Mouse (Mus musculus) urinary bladder, adult 2 months (tissue): ENCODE results near the gene Zfp628. TPM values are rescaled to one million over a fixed set of nuclear protein-coding genes. Genes with fewer than 3 reads are reported as not detected.
A peak's percentile ranks its signal among the peaks of the same experiment; 100 is the strongest.
"Not testable (repeated sequence)": the region's sequence is repeated elsewhere in the genome, so short reads cannot be mapped to it uniquely, and the experiment has no call there.

Source experiments
- DNase-seq: peaks from one replicate; pipeline ENCODE4 v3.0.0; 2022; ENCODE audit warnings: low spot score
- polyA plus RNA-seq: library from polyadenylated mRNA; depleted of rRNA; stranded (reverse); fragments of >200 nt; gene quantifications from 2 replicates; pipeline ENCODE4 v1.2.3, GENCODE M21; 2012; rRNA removed

Gene Zfp628
- polyA plus RNA-seq = 7.7 and 10.1 TPM in 2 replicates

DNA sequence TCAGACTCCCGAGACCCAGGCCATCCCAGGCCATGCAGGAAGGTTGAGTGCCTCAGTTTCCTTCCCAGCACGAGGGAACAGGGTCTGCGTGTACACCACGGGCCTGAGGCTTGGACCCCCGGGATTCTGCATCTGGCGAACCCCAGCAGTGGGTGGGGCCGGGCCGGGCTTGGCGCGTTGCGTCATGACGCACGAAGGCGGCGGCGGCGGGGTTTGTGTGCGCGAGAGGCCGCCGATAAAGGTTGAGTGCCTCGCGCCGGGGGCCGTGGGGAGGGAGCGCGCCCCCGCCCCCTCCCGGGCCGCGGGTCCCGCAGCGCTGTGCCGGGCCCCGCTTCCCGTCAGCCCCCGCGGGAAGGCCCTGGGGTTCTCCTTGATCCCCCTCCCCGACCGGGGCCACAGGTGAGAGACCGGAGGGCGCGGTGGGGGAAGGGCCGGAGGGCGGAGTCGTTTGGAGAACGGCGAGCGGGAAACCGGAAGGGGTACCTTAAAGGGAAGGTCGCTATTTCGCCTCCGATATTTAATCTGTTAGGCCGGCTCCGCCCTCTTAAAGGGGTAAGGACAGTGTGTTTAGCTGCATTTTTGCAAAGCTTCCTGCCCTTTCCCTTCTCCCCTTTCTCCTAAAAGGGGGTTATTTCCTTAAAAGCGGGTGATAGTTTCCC, at the start of gene Zfp628:
Gene Zfp628, plus strand, starts transcription at position 211 of the 659 bp plus-strand sequence.
- peak; percentile 95 for DNase-seq

DNA sequence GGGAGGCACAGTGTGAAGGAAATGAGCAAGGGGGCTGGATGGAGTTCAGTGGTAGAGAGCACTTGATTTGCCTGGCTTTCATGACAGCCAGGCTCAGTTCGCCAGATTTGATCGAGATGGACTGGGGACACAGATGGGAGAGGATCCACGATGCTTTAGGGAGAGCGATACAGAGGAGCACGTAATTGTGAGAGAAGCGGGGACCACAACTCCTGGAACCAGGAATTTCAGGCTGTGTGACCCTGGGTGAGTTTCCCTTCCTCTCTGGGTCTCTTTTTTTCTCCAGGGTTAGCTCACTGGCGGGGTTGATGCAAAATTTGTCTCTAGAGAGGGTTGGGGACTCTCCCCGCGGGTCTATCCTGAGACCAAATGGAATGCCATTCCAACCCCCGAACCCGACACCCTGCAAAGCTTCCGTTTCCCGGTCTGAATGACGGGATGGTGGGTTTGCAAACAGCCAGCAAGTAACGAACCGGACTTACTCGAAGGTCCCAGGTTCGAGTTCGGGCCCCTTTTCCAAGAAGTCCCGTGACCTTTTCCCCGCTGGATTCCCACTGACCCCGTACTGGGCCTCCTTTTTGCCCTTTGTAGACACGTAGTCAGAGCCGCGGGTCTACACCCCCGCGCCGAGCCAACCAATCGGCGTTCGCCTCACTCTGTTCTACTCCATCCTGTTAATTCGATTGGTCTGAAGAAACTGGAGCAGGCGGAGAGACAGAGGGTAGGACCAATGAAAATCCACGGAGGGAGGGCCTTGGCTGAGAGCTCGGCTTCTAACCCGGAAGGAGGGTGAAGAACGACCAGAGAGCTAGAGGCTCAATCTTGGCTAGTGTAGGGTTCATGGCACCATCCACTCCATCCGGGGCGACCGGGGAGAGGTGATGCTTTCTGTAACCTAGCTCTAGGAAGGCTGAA, 49.2 kb upstream of the Zfp628 start:
- DNase-seq = peak; percentile 83

DNA sequence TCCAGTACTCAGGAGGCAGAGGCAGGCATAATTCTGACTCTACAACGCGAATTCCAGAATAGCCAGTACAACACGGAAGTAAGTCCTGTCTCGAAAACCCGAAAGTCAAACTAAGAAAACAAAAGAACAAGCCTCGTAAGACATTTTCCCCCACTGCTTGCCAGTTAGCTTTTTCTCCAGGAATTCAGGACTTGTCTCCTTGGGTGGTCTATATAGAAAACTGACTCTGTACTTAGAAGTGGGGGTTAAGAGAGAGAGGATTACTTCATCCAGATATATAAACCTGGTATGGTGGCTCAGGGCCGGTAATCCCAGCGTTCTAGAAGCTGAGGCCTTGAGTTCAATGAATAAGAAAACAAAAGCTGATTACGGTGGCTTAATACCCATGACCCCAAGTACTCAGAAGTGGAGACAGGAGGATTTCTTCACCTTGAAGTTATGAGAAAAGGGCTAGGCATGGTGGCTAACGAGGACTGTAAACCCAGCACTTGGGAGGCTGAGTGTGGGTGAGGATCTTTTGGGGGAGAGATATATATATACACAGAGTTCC, 48.3 kb upstream of the Zfp628 start:
- DNase-seq = no peak

DNA sequence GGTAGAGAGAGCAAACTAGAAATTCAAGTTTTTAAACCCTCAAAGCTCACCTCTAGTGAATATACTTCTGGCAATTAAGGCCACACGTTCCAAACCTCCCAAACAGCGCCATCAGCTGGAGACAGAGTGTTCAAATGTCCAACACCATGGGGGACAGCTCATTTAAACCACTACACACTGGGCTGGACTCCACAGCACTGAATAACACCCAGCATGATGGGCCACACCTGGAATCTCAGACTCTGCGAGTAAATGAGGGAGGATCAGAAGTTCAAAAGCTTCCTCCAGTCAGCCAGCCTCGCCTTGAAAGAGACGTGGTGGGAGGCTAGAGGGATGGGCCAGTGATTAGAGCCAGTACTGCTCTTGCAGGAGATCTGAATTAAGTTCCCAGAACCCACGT, 44.9 kb upstream of the Zfp628 start, which contains the start of gene Isoc2b:
Gene Isoc2b, minus strand, starts transcription at position 126 of the 400 bp plus-strand sequence.
- DNase-seq = no peak

DNA sequence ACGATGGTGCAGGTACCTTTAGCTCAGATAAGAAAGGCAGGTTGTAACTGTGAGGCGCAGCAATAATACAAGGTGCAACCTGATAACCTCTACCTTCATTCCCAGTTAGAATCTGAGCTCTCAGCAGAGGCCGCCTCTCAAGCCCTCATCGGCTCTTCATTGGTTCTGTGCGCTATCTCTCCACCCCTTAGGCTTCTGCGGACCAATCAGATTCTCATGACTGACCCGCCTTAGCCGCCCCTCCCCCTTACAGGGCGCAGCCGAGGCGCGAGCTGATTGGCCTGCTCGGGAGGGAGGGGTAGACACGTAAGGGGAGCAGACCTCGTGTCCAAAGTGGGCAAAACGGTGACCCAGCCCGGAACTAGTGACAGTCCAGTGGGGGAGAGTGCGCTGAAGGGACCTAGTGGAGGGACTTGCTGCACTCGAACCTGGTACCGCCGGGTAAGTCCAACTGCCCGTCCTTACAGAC, 38.2 kb upstream of the Zfp628 start, which contains the start of gene Isoc2a:
Gene Isoc2a, plus strand, starts transcription at position 401 of the 469 bp plus-strand sequence.
- peak; percentile 75 for DNase-seq

DNA sequence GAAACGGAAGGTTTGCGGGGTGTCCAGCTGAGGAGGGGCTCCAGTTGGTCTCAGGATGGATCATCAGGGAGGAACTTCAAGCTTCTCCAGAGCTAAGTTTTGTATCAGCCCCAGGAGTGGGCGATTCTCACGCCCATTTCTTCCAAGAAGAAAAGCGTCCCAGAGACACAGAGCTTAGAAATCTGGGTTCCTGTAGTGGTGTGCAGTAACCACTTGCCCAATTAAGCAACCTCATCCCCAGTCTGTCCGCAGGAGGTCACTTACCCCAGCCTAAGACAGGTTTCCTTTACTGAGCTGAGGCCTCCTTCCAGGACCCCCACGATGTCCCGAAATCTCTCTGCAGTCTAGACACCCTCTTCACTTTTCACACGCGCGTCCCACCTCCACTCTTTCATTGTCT, 37.8 kb upstream of the Zfp628 start:
- DNase-seq = no peak

DNA sequence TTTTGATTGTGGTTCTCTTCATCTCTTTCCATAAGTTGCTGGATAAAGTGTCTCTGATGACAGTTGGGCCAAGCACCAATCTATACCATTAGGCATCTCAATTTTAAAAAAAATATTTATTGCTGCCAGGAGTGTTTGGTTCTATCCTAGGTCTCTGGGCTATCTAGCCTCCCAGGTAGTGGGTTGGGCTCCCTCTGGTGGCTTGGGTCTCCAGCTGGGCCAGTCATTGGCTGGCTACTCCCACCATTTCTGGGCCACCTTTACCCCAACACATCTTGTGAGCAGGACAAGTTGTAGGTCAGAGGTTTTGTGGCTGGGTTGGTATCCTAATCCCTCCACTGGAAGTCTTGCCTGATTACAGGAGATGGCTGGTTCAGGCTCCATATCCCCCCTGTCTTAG, 36.8 kb upstream of the Zfp628 start:
- DNase-seq = no peak

DNA sequence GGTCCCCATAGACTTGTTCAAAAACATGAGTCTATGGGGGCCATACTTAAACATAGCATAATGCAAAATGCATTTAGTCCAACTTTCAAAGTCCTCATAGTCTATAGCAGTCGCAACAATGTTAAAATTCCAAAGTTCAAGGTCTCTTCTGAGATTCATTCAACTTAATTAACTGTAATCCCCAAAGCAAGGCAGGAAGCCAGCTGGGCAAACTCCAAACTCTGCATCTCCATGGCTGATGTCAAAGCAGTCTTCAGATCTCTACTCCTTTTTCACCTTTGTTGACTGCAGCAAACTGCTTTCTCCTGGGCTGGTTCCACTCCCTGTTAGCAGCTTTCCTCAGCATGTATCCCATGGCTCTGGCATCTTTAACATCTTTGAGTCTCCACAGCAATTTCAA, 36.0 kb upstream of the Zfp628 start:
- DNase-seq = not testable (repeated sequence)

DNA sequence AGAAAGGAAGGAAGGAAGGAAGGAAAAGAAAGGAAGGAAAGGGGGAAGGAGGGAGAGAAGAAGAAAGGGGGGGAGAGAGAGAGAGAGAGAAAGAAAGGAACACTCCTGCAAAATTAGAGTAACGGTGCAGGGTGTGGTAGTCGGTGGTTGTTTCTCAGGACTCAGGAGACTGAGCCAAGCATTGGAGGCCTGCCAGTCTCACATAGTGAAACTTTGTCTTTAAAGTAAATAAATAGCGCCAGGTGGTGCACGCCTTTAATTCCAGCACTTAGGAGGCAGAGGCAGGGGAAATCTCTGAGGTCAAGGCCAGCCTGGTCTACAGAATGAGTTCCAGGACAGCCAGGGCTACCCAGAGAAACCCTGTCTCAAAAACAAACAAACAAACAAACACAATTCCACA, 28.3 kb upstream of the Zfp628 start:
- DNase-seq = no peak

DNA sequence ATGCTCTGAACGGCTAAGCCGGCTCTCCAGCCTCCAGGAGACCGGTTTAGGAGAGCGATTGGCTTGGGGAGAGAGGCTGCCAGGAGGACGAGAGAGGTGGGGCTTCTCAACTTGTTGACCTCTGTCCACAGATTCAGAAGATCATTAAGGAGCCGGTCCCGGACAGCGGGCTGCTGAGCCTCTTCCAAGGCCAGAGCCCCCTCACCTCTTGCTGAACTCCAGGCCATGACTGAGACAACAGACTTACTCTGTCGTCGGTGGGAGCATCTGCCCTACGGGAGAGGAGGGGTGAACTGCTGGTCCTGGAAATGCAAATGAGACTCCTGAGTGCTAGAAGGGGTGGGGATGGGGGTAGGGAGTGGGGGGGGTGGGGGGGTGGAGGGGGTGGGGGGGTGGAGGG, 19.8 kb upstream of the Zfp628 start:
- no peak for DNase-seq

DNA sequence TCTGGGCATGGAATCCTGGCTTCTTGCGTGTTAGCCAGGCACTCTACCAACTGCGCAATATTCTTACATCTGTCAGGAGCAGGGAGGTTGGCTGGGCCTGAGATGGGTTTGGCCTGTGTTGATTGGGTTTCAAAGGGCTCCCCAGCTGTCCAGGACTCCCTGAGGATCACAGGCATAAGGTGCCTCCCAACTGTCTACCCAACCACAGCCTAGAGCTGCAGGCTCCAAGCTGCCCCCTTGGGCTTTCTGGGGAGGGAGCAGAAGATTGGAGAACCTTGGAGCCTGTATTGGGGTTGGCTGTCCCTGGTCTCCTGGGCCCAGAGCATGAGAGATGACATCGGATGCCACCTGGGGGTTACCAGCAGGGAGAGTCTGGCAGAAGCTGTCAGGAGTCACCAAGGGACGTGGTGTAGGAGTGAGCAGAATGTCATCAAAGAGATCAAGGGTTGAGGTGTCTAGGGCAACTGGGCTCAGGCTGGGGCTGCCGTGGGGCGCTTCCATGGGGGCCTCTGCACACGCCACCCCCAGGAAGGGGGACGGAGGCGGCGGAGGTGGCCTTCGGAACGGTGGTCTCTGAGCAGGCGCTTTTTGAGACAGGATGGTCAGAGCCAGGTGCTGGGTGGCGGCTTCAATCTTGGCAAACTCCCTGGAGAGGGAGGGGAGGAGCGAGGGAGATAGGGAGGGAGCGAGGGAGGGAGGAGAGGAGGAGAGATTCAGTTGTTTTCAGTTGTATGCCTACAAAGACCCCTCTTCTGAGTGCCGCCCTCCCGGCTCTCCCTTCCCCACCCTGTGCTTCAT, 16.0 kb upstream of the Zfp628 start:
- peak; percentile 20 for DNase-seq

DNA sequence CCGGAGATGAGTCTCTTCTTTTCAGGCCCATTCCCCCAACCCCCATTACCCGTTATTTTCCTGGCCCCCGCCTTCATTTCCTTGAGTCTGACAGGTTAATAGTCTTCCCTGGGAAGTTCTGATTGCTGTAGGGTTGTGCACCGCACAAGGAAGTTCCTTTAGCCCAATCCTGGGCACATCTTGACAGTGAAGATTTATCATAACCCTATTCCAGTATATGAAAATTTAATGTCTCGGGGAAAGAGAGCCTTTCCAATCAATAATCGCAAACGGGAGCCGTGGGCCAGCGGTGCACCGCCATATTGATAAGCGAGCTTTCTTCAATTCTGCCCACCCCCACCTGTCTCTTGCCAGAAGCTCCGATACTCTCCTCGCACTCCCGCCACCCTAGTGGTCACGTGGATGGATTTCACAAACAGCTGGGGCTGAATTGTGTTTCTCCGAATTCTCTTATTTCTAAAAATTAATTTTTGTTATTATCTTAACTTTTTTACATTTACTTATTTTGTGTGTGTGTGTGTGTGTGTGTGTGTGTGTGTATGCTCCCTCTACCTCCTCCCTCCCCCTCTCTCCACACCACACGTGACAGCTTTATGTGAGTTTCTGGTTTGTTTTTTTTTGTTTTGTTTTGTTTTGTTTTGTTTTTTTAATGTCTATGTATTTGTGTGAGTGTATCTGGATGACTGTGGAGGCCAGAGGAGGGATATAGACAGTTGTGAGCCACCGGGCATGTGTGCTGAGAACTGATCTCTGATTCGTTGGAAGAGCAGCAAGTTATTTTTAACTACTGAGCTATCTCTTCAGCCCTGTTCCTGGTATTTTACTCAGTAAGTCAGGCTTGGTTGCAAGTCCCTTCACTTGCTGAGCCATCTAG, 15.1 kb upstream of the Zfp628 start:
- DNase-seq = peak; percentile 22

DNA sequence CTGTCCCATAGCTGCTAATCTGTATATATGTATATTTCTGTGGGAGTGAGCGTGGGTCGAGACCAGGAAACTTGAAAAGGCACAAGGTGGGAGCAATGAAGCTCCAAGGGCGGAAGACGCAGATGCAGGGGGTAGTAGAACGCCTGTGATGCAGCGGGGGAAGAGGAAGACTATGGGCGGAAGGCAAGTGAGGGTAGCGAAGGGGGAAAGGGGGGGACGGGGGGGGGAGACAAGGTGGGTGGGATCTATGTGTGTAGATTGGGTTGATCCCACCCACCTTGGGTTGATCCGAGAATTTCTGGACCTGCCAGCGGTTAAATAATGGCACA, 14.5 kb upstream of the Zfp628 start:
- DNase-seq = no peak

DNA sequence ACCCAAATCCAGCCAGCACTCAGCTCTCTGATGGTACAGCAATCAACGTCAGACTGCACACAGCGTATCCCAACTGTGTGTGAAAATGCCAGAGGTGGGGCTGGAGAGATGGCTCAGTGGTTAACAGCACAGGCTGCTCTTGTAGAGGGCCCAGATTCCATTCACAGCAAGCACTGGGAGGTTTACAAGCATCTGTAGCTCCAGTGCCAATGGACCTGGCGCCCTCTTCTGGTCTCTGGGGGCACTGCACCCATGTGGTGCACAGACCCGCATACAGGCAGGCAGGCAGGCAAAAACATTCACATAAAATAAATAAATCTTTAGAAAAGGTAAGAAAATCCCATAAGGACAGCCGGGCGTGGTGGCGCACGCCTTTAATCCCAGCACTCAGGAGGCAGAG, 13.8 kb upstream of the Zfp628 start:
- DNase-seq = peak; percentile 15

DNA sequence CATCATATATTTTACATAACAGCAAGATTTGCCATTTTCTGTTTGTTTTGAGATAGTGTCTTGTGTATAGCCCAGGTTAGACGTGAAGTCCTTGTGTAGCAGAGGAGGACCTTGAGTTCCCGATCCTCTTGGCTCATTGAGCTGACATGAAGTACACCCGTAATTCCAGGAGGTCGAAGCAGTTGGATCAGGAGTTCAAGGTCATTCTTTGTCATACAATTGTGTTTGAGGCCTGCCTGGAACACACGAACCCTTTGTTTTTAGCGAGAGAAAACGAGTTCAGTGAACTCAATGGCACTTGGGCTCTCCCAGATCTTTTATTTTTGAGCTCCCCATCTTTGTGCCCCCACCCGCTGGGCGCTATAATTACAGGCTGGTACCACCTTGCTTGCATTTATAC, 12.6 kb upstream of the Zfp628 start:
- DNase-seq = no peak

DNA sequence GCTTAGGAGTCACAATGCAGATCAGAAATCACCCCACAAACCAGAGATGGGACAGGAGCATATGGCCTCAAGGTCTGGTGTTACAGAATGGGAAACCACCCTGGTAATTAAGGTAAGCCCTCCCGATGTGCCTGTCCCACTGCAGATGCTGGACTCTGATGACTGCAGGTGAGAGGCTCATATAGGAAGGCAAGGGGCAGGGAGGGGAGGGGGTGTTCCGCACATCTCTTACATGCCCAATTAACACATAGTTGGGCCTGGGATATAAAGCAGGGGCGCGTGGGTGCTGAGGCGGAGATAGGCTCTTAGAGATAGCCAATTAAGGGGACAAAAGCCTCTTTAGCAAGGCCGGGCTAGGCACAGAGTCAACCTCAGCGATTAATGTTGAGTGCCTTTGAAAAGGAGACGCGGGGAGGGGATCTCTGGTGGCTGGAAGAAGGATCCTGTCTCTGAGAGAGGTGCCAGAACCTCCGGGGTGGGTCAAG, 8.5 kb upstream of the Zfp628 start, which contains the start of gene Gm36210:
Gene Gm36210, minus strand, starts transcription at position 51 of the 485 bp plus-strand sequence.
- no peak for DNase-seq

DNA sequence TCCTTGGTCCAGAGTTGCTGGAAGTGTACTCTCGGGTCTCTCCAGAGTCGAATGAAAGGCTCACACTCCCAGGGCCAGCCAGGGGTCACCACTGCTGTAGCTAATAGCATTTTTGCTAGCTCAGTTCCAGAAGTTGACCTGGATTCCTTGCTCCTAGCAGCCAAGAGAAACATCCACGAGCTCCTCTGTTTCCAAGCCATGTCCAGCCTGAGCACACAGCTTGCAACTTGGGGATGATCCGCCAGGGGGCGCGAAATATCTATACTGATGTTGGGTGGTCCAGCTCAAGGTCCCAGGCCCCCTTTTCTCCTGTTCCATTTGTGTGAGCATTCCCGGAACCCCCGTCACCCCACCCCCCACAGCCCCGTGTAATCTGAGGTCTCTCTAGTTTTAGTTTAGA, 3.5 kb upstream of the Zfp628 start:
- DNase-seq = no peak

DNA sequence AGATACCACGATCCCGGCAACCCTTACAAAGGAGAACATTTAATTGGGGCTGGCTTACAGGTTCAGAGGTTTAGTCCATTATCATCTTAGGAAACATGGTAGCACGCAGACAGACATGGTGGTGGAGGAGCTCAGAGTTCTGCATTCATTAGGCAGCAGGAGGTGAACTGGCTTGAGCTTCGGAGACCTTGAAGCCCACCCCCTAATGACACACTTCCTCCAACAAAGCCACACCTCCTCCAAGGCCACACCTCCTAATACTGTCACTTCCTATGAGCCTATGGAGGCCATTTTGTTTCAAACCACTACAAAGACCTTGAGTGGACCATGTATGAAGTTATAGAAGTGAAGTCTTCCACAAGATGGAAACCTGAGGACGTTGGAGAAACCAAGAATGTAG, 2.8 kb upstream of the Zfp628 start:
- DNase-seq = no peak

DNA sequence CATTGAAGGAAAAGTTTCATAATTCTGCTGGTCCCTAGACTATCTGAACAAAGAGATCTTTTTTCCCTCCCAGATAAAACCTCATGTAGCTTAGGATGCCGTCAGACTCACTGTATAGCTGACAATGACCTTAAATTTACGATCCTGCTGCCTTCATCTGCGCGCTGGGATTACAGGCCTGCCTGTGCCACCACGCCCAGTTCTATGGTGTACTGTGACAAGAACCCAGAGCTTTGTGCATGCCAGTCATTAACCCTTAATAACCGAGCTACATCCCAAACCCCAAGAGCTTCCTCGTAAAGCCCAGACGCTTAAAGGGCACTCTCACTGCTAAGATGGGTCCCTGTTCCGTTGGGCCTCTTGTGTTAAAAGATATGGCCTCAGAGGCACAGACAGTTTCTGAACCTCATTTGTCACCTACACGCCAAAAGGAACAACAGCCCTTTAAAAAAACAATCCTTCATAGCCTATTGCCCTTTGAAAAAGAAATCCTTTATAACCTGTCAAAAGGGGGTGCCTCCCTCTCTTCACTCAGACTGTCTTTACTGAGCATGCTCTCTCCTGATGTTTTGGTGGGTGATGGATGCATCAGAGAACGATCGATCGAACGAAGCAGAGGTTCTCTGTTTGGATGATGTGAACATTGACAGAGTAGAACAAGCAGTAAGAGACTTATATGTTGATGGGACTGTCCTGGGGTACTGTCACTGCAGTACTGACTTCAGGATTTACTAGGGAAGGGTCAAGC, 826 bp downstream of the Zfp628 start:
- DNase-seq = no peak

DNA sequence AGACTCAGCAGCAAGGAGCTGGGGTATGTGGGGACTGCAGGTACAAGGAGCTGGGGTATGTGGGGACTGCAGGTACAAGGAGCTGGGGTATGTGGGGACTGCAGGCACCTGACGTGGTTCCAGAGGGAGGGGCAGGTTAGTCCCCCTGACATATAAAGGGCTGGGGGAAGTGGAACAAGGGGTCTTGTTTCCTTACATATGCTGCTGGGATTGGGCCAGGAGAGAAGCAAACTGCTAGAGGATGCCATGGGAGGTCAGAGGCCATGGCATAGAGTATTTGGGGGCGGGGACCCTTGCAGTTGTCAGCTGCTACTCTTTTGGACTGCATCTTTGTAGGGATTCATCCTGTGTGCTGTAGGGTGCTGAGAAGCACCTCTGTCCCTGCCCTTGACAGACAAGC, 2.5 kb downstream of the Zfp628 start:
- no peak for DNase-seq
